Mouse (Mus musculus): ENCODE measurements around the gene Ep300.

Ep300 gene

GRCm38 (mm10) chr15:81584913-81585745 is at the start of gene Ep300:
Ep300 (plus strand) TSS chr15:81585351.
- DNase-seq: peak; percentile 98

DNA sequence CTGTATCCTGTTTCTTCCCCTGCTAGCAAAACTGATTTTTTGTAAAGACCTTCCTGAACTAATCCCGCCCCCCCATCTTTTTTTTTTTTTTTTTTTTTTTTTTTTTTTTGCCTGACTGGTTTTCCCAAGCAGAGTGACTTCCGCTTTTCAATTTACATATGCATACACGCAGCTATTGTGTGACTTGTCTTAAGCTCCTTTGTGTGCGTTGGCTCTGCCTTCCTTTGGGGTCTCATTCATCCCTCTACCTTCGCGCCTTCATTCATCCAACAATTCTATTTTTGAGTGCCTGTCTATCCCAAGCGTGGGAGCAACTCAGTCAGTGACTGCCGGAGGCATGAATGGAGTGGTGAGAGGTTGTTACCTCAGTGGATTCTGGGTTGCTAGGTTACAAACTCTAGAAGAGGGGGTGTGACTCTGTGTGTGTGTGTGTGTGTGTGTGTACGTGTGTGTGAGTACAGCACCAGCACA is 49.2 kb upstream of the Ep300 start:
- DNase-seq: peak; percentile 63

DNA sequence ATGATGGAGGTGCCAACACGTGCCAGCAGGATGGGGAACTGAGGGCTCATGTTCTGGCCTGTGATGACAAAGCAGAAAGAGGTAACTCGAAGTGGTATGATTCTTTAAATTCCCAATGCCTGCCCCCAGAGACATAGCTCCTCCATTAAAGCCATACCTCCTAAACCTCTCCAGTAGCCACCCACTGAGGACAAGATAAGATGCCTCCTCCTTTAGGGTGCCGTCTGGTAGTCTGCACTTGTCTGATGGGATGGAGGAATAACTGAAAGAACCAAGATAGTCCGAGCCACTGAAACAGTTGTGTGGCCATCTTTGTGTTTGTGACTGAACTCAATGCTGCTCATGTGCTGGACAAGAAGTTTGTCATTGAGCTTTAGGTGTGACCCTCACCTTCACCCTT is 47.0 kb upstream of the Ep300 start:
- no peak for DNase-seq

GRCm38 (mm10) chr15:81539560-81539959 is 45.6 kb upstream of the Ep300 start:
- DNase-seq: no peak

- DNase-seq: no peak
Observed at GRCm38 (mm10) chr15:81544916-81545315, 40.2 kb upstream of the Ep300 start.

DNA sequence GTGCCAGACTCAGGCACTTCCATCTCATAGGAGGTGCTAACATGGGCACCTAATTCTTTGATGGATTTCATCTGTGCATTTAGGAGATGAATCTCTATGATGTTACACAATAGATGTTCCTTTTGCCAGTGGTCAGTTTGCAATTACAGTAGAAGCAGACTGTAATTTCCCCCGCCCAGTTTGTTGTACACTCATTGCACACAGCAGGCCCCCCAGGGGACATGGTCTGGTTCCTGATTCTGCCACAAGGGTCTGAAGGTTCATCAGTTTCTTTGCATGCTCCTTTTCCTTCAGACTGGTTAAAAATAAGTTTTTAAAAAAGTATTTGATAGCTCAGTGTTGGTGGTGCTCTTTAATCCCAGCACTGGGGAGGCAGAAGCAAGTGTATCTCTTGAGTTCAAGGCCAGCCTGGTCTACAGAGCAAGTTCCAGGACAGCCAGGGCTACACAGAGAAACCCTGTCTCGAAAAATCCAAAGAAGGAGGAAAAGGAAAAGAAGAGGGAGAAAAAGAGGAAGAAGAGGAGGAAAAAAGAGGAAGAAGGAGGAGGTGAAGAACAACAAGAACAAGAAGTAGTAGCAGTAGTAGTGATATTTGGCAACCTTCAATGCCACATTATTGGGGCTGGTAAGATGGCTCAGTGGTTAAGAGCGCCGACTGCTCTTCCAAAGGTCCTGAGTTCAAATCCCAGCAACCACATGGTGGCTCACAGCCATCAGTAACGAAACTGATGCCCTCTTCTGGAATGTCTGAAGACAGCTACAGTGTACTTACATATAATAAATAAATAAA is 39.6 kb upstream of the Ep300 start:
- DNase-seq: no peak

GRCm38 (mm10) chr15:81553455-81553854 is 31.7 kb upstream of the Ep300 start:
- no peak for DNase-seq

DNA sequence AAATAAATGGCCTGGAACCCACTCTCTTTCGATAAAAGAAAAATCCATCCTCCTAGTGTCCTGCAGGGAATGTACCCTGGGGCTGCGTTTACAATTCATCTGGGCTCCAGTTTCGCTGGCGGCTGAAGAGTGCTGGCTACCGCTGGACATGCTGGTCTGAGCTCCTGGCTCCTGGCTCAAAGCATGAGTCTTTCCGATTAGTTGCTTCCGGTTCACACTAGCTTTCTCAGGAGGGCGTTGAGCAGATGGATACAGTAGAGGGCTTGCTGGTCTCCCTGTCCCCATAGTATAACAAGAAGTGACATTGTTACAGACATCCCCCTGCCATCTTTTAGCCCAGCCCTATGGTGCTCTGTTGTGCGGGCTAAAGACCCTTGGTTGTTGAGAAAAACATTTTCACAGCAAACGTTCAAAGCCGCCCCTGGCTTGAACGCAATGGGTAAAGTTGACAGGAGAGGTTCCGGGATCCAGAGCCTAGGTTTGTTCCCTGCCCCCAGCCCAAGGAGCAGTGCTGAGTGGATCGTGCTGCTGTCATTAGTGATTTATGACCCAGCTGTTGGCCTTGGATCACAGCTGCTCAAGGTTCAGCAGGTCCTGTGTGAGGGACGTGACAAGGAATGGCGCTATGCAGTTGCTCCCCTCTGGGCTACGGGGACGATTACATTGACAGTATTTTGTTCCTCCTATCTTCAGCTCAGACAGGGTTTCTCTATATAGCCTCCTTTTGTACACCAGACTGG is 30.4 kb upstream of the Ep300 start:
- DNase-seq: no peak

DNA sequence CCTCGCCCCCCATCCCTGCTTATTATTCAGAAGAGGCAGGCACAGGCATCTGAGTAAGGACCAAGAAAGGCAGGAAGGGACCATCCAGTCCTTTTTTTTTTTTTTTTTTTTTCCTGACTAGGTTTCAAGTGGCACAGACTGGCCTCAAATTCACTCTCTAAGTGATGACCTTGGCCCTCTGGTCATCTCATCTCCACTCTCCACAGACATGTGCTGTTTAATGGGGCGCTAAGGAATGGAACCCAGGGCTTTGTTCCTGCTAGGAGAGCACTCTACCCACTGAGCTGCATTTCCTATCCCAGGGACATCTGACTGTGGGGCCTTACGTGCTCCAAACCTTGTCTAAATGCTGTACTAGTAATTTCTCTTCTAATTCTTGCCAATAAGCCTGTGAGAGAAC is 29.2 kb upstream of the Ep300 start:
- no peak for DNase-seq

GRCm38 (mm10) chr15:81561501-81561900 is 23.6 kb upstream of the Ep300 start:
- DNase-seq: no peak

GRCm38 (mm10) chr15:81561996-81562395 is 23.2 kb upstream of the Ep300 start:
- DNase-seq: no peak

GRCm38 (mm10) chr15:81562491-81563488 is 22.4 kb upstream of the Ep300 start:
- no peak for DNase-seq

DNA sequence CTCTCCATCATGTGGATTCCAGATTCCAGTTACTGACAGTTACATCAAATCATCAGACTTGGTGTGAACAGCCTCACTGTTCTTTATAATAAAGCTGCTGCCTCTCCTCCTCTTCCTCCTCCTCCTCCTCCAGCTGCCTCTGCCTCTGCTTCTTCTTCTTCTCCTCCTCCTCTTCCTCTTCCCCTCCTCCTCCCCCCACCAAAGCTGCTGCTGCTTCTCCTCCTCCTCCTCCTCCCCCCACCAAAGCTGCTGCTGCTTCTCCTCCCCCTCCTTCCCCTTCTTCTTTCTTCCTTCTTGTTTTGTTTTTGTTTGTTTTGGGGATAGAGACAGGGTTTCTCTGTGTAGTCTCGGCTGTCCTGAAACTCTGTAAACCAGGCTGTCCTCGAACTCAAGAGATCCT is 17.1 kb upstream of the Ep300 start:
- DNase-seq: no peak

DNA sequence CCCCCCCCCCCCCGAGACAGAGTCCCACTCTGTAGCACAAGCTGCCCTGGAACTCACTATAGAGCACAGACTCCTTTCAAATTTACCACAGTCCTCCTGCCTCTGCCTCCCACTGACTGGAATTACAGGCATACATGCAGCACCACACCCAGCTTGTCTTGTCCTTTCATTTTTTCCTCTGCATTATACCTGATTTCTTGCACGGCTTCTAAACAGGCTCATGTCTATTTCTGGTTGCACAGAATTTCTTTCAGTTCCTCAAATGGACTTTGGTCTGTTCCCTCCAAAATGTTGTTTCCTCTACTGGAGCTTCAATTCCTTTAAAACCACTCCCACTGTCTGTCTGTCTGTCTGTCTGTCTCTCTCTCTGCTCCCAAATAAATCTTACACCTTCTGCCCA is 16.6 kb upstream of the Ep300 start:
- no peak for DNase-seq

- peak; percentile 7 for DNase-seq
Observed at GRCm38 (mm10) chr15:81576961-81577360, 8.2 kb upstream of the Ep300 start.

DNA sequence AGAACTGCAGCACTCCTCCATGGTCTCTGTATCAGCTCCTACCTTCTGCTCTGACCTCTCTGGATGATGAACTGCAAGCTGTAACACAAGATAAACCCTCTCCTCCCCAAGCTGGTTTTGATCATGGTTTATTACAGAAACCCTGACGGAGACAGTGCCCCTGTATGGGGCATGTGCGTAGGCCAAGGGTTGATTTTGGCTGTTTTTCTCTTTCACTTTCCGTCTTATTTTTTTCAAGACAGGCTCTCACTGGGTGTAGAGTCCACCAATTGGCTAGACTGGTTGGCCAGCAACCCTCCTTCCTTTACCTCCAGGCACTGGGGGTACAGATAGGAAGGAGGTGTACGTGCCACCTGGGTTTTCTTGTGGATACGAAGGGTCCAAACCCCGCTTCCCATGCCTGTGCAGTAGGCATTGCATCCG is 7.4 kb upstream of the Ep300 start:
- no peak for DNase-seq

GRCm38 (mm10) chr15:81584466-81584865 is 685 bp upstream of the Ep300 start:
- no peak for DNase-seq

GRCm38 (mm10) chr15:81585746-81586461 is 753 bp downstream of the Ep300 start:
- DNase-seq: peak; percentile 81

DNA sequence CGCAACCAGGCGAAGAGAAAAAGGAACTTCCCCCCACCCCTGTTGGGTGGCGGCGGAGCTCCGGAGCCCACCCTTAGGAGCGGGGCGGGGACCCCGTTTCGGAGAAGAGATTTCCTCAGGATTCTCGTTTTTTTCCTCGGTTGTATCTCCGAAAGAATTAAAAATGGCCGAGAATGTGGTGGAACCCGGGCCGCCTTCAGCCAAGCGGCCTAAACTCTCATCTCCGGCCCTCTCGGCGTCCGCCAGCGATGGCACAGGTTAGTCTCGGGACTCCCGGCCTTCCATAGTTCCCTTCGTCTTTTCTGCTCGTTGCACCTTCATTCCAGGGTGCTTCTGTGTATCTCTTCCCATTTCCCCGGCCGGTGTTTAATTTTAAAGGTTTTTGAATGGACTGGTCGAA is 1.3 kb downstream of the Ep300 start:
- DNase-seq: no peak

- no peak for DNase-seq
Observed at GRCm38 (mm10) chr15:81587686-81588085, 2.5 kb downstream of the Ep300 start.

DNA sequence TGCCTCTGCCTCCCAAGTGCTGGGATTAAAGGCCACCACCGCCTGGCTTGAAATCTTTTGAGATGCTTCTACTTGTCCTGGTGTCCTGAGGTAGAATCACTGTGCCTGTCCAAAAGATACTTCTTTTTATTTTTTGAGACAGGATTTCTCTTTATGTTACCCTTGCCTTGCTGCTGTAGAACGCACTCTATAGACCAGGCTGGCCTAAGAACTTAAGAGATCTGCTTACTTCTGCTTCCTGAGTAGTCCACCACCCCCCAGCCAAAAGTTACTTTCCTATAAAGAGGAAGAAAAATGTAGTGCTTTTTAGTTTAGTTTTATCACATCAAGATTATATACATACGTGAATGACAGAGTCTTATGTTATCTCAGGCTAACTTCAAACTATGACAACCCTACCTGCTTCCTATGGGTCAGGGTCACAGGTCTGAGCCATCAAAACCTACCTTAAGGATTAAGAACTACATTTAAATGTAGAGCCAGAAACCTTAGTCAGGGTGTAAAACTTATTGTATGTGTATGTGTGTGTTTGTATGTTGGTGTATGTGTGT is 9.1 kb downstream of the Ep300 start:
- DNase-seq: no peak
